Mouse (Mus musculus): Measurements from ENCODE around the gene Asxl1. TPM values are rescaled to one million over a fixed set of nuclear protein-coding genes. Genes with fewer than 3 reads are reported as not detected.
A peak's percentile ranks its signal among the peaks of the same experiment; 100 is the strongest.

Gene Asxl1
- total RNA-seq, 2 experiments from 2014 or later, result 37.7 to 57.7 TPM

DNA sequence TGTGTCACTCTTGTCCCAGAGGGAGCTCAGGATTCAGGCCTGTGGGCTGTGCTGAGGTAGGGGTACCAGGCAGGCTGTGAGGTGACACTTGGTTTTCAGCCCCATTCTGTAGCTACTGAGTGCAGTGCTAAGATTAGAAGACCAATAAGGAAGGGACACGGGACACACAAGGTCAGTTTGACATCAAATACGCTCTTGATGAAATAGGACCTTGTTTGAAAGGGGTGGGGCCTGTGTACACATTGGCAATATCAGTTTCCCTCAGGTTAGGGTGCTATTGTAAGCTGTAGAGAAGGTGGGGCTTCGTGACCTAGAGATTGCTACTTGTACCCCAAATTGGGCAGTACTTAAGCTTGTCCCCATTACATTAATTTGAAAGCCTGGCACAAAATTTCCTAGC is 59.3 kb downstream of the Asxl1 start:
- no peak for ATAC-seq (replicated peaks; ENCODE audit: low FRiP score, poor library complexity, severe bottlenecking)

DNA sequence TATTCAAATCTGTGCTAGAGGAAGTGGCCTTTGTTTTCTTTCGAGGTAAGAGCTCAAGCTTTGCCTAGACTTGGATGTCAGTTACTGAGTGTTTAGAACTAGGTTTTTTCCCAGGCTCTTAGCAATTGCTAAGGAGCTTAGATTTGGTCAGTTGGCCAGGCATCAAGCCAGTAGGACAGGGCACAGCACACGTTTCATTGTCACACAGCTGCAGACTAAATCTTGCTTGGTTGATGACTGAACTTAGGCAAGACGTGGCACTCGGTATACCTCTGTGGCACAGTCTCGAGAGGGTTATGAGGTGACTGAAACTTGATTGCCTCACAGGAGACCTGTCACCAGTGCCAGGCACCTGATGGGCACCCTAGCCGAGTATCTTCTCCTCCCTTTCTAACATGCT is 61.3 kb downstream of the Asxl1 start:
- no peak for ATAC-seq (replicated peaks; ENCODE audit: low FRiP score, poor library complexity, severe bottlenecking)

DNA sequence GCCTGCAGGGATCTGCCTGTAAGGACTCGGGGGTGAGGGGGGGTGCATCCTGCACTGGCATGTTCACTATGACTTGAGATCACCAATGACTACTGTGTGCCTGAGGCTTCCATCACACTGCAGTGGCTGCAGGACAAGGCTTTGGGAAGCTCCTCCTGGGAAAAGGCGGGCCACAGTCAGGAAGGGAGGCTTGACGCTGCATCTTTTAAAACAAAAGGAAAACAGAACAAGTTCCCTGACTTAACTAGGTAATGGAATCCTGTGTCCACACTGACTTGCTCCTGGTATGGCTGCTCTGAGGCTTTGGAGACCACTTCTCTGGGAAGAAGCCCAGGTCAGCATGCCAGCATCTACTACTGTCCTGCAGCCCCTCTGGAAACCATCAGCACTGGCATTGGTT is 63.3 kb downstream of the Asxl1 start:
- ATAC-seq (replicated peaks; ENCODE audit: low FRiP score, poor library complexity, severe bottlenecking), result no peak

DNA sequence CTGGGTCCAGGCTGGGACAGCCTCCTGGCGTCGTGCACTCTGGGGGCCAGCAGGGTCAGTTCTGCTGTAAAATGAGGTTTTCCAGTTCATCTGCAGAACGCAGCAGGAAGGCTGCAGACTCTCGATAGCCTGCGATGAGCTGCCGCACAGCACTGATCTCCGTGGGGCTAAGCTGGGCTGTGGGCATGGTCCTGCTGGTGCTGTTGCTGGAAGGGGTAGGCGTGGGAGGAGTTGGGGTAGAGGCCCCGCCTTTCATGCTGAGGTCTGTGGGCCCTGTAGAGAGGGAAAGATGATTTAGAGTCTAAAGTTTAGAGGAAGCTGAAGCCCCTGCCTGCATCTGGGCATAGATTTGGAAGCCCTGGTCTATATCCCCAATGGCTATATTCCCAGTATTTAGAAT is 65.9 kb downstream of the Asxl1 start:
- no peak for ATAC-seq (replicated peaks; ENCODE audit: low FRiP score, poor library complexity, severe bottlenecking)

GRCm38 (mm10) chr2:153412563-153412962 is 66.9 kb downstream of the Asxl1 start:
- no peak for ATAC-seq (replicated peaks; ENCODE audit: low FRiP score, poor library complexity, severe bottlenecking)

DNA sequence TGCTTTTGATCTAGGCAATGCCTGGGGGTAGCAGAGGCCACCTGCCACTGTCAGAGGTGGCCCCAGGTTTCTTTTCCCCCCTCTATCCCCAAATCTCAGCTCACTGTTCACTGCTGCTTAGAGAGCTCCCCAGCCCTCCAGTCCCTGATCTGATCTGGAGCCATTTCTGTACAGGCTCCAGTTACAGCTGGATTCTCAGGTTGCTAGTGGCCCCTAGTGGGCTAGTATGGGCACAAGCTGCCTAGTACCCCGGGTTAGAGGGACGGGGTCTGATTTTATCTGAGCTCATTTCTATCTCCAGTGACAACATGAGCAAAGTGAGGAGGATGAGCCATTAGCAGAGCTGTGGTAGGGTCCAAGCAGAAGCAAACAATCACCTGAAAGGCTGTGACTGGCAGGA is 69.0 kb downstream of the Asxl1 start:
- ATAC-seq (replicated peaks; ENCODE audit: low FRiP score, poor library complexity, severe bottlenecking), result no peak

- 0 out of 2 replicates have a peak, but pooled peaks have one; percentile 36 for ATAC-seq (replicated peaks; ENCODE audit: low FRiP score, poor library complexity, severe bottlenecking)
Observed at GRCm38 (mm10) chr2:153417841-153418240, 72.2 kb downstream of the Asxl1 start.

DNA sequence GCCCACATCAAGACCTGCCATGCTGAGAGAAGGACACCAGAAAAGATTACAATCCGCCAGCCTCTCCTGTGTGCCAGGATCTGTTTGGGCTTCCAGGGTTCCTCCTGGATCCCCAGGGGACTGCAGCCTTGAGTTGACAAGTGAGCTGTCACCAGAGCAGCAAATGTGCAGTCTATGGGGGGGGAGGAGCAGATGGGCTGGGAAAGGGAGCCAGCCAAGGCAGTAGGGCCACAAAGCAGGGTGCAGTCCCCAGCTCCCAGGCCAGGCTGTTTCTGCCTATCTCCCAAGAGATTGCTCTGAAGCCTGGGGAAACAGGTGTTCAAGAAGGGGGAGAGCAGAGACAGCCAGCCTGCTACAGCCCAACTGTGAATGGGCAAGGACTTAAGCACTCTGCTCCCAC is 72.8 kb downstream of the Asxl1 start:
- no peak for ATAC-seq (replicated peaks; ENCODE audit: low FRiP score, poor library complexity, severe bottlenecking)

DNA sequence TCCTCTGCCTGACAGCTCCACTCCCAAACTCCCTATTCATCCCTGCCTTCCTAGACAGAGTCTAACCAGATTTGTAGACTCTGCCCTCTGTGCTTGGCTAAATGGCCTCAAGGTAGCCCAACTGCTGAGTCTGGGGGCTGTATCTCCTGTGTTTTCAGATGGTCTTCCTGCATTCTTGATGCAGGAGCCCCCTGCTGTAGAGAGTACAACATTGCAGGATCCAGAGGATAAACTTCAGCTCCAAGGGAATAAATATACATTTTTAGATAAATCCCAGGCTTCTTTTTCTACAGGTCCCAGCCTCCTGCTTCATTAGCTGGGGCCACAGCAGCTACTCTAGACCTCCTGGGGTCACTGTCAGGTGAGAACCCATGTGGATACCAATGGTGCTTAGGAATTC is 75.6 kb downstream of the Asxl1 start:
- no peak for ATAC-seq (replicated peaks; ENCODE audit: low FRiP score, poor library complexity, severe bottlenecking)

DNA sequence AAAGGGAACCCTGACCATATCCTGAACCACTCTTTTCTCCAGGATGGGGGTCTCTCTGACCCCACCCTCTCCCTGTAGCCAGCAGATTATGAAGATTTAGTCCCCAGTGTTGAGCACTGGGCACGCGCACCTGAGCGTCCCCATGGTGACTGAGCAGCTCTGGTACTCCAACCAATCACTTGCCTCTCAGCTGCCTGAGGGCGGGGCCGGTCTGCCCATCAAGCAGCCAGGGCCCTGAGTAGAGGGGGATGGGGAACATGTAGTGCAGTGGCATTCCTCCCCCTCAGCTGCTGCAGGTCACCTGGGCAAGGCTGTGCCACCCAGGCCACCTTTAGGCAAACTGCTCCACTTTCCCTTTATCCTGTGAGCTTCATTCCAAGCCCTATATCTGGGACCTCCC is 76.4 kb downstream of the Asxl1 start:
- ATAC-seq (replicated peaks; ENCODE audit: low FRiP score, poor library complexity, severe bottlenecking), result no peak

DNA sequence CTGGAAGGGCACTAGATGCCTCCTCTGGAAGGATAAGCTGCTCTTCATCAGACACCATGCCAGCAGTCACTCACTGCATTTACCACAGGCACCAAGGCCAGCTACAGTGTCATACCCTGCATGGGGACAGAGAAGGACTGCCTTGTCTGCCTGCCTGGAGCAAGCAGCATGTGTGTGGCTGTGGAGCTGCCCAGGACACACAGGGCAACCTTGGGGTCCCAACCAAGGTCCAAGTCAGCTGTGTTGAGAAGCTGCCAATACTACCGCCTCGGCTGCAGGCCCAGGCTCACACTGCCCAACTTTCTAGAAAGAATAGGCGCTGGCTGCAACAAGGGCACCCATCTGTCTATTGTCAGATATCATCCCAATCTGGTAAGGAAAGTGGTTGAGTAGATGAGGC is 77.5 kb downstream of the Asxl1 start:
- ATAC-seq (replicated peaks; ENCODE audit: low FRiP score, poor library complexity, severe bottlenecking), result no peak

DNA sequence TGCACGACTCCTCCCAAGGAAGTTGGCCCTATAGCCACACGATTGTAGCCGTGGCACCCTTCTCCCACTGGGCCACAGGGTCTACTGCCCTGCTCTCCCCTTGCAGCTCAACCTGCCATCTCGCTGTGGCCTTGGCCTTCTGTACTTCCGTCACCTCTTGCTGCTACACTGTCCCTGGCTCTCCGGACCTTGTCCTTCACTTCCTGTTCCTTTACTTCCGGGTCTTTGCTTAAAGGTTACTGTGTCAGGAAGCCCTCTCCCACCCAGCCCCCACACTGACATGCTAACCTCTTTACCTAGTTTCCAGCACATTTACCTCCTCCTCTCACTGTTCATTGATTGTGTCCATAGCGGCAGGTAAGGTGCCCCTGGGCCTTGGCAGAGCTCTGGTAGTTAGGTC is 78.9 kb downstream of the Asxl1 start:
- ATAC-seq (replicated peaks; ENCODE audit: low FRiP score, poor library complexity, severe bottlenecking), result no peak

GRCm38 (mm10) chr2:153425124-153425844 is 79.7 kb downstream of the Asxl1 start:
- no peak for ATAC-seq (replicated peaks; ENCODE audit: low FRiP score, poor library complexity, severe bottlenecking)

- ATAC-seq (replicated peaks; ENCODE audit: low FRiP score, poor library complexity, severe bottlenecking), result no peak
Observed at GRCm38 (mm10) chr2:153425998-153426670, 80.5 kb downstream of the Asxl1 start.

DNA sequence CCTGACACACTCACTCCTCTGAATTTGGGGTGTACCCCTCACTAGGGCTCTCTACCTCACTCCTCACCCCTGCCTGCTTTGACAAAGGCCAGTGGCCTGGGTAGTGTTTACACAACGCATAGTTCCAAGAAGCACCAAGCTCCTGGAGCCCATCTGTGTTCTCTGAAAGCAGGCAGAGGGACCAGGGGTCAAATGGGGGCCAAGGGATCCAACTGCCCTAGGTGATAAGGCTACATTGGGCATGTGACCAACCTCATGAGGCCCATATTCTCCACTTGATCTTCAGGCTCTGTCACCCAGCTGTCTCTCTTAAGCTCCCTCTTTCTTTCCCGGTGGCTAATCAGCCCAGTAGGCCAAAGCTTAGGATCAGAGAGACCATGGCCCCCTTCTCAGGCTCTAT is 81.3 kb downstream of the Asxl1 start:
- ATAC-seq (replicated peaks; ENCODE audit: low FRiP score, poor library complexity, severe bottlenecking), result no peak

- no peak for ATAC-seq (replicated peaks; ENCODE audit: low FRiP score, poor library complexity, severe bottlenecking)
Observed at GRCm38 (mm10) chr2:153428485-153428884, 82.9 kb downstream of the Asxl1 start.

GRCm38 (mm10) chr2:153430571-153430970 is 84.9 kb downstream of the Asxl1 start:
- no peak for ATAC-seq (replicated peaks; ENCODE audit: low FRiP score, poor library complexity, severe bottlenecking)

- ATAC-seq (replicated peaks; ENCODE audit: low FRiP score, poor library complexity, severe bottlenecking), result no peak
Observed at GRCm38 (mm10) chr2:153432492-153432891, 86.9 kb downstream of the Asxl1 start.

DNA sequence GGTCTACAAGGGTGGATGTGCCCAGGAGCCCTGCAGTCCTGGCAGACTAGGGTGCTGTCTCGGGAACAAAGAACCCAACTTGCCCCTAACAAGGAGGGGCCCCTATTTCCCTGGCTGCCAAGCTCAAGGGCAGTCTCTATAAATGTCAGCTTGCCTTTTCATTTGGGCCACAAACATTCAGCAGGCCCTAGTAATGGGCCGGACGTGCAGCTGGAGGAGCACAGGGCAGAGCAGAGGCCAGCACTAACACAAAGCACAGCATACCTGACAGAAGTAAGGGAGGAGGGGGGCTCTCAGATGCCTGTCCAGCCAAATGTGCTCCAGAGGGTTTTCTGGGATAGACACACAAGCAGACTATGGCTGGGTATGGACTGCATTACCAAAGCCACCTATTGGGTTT is 88.2 kb downstream of the Asxl1 start:
- no peak for ATAC-seq (replicated peaks; ENCODE audit: low FRiP score, poor library complexity, severe bottlenecking)

GRCm38 (mm10) chr2:153434880-153435831 is 89.5 kb downstream of the Asxl1 start:
- no peak for ATAC-seq (replicated peaks; ENCODE audit: low FRiP score, poor library complexity, severe bottlenecking)
